Mouse (Mus musculus) heart, postnatal 0 days (tissue): ENCODE data around the gene Vwa8.

ENCODE experiments used
- CTCF ChIP-seq: IDR thresholded peaks from 2 replicates; pipeline ENCODE4 v1.5.1; 2016; ENCODE audit warnings: antibody characterized with exemption, control low read depth, low read depth
- EP300 ChIP-seq: IDR thresholded peaks from 2 replicates; pipeline ENCODE4 v1.6.1; 2016; ENCODE audit warnings: antibody characterized with exemption, low read depth

DNA sequence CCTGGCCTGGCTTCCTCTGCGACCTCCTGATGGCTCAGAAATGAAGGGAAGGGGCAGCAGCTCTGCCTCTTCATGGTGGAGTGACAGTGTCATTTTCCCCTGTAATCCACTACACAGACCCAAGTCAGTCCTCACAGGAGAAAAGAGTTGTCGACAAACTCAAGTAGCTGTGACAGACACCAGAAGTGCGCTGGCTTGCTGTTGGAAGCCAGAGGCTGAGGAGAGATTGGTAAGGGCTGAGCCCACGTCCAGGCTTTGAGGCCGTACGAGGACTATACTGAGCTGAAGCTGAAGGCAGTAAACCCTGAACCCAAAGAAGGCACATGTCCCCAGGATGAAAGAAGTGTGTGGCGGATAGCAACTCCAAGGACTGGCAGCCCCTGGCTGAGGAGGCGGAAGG lies 376.6 kb downstream of the Vwa8 start:
- TF ChIP-seq EP300 (no peak), CTCF (no peak)
